Mouse (Mus musculus) C2C12 (cell line): ENCODE results near the gene Peli2. TPM values are rescaled to one million over a fixed set of nuclear protein-coding genes. Genes with fewer than 3 reads are reported as not detected.

Source experiments
- H3K27me3 ChIP-seq: one replicate; pipeline ENCODE4 v1.6.1; 2011; ENCODE audit not compliant: control insufficient read depth, insufficient read depth, insufficient read length
- H3K36me3 ChIP-seq: one replicate; pipeline ENCODE4 v1.6.1; 2011; ENCODE audit not compliant: control insufficient read depth, insufficient read depth
- H3K4me3 ChIP-seq: one replicate; pipeline ENCODE4 v1.5.1; 2011; ENCODE audit warnings: mild to moderate bottlenecking, control low read depth; ENCODE audit not compliant: poor library complexity, insufficient read depth, severe bottlenecking
- H3K79me2 ChIP-seq: one replicate; pipeline ENCODE4 v1.6.1; 2011; ENCODE audit not compliant: control insufficient read depth, insufficient read depth
- H3K79me3 ChIP-seq: one replicate; pipeline ENCODE4 v1.6.1; 2011; ENCODE audit warnings: low read depth, control low read depth
- H3ac ChIP-seq: one replicate; pipeline ENCODE3; 2011; ENCODE audit warnings: low read depth; ENCODE audit not compliant: control insufficient read depth, insufficient read length
- CEBPB ChIP-seq: IDR thresholded peaks from one replicate; pipeline ENCODE4 v1.6.1; 2011; ENCODE audit warnings: low read depth, mild to moderate bottlenecking, control low read depth, moderate library complexity
- CTCF ChIP-seq: IDR thresholded peaks from one replicate; pipeline ENCODE4 v1.5.1; 2011; ENCODE audit not compliant: control insufficient read depth, insufficient read depth, insufficient read length
- FOSL1 ChIP-seq: IDR thresholded peaks from one replicate; pipeline ENCODE4 v1.8.0; 2011; ENCODE audit warnings: mild to moderate bottlenecking, low read length; ENCODE audit not compliant: poor library complexity, insufficient read depth, severe bottlenecking
- MAX ChIP-seq: IDR thresholded peaks from one replicate; pipeline ENCODE4 v1.6.1; 2011; ENCODE audit warnings: mild to moderate bottlenecking, control low read depth
- MYOD1 ChIP-seq: IDR thresholded peaks from one replicate; pipeline ENCODE4 v1.6.1; 2011; ENCODE audit warnings: low read depth; ENCODE audit not compliant: control insufficient read depth, insufficient read length
- MYOG ChIP-seq: IDR thresholded peaks from one replicate; pipeline ENCODE4 v1.6.1; 2011; ENCODE audit not compliant: control insufficient read depth, insufficient read length; ENCODE audit errors: extremely low read depth
- USF1 ChIP-seq: IDR thresholded peaks from one replicate; pipeline ENCODE4 v1.6.1; 2011; ENCODE audit warnings: low read depth, mild to moderate bottlenecking, control low read depth, moderate library complexity
- polyA plus RNA-seq: library from polyadenylated mRNA; unstranded; fragments of >200 nt; fragmentation: generic; extraction: Trizol; gene quantifications from one replicate; pipeline ENCODE4 v1.2.1, GENCODE M21; 2012; ENCODE audit warnings: missing spikeins

Gene Peli2
- polyA plus RNA-seq, 1 experiment = 13.9 TPM

GRCm38 (mm10) chr14:48142696-48143095 lies 22.1 kb downstream of the Peli2 start:
- H3K27me3 ChIP-seq = no peaks in the 10 kb centered on the region
- TF ChIP-seq USF1 = no peak
- TF ChIP-seq CTCF = no peak
- no peak for TF ChIP-seq FOSL1
- TF ChIP-seq MYOG = no peak
- TF ChIP-seq MAX = no peak
- TF ChIP-seq CEBPB = no peak
- no peak for TF ChIP-seq MYOD1
- no peaks in the 10 kb centered on the region for H3K79me3 ChIP-seq
- no peaks in the 10 kb centered on the region for H3K79me2 ChIP-seq
- H3K4me3 ChIP-seq = no peak overlapping the region
- no peak overlapping the region for H3ac ChIP-seq
- no peaks in the 10 kb centered on the region for H3K36me3 ChIP-seq

DNA sequence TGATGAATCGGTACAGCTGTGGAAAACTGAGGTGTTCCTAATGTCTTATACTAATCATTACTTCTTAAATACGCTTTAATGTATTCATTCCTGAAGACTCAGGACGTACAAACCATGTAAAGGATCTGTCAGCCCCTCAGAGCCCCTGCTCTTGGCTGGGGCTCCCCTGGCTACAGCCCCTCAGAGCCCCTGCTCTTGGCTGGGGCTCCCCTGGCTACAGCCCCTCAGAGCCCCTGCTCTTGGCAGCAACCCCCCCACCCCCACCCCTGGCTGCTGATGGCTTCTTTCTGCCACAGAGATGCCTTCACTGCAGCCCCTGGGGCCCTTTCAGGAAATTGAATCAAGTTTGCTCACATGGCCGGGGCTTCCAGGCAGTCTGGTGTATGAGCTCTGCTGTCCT lies 22.5 kb downstream of the Peli2 start:
- Histone ChIP-seq H3K36me3 (no peaks in the 10 kb centered on the region), H3K27me3 (no peaks in the 10 kb centered on the region), H3K79me2 (no peaks in the 10 kb centered on the region), H3K4me3 (no peak overlapping the region), H3K79me3 (no peaks in the 10 kb centered on the region), H3ac (no peak overlapping the region)
- no peak for TF ChIP-seq FOSL1
- TF ChIP-seq CTCF = no peak
- TF ChIP-seq USF1 = no peak
- TF ChIP-seq MAX = no peak
- no peak for TF ChIP-seq CEBPB
- TF ChIP-seq MYOD1 = no peak
- TF ChIP-seq MYOG = no peak

- no peaks in the 10 kb centered on the region for H3K79me2 ChIP-seq
- no peaks in the 10 kb centered on the region for H3K36me3 ChIP-seq
- H3K79me3 ChIP-seq = no peaks in the 10 kb centered on the region
- H3K27me3 ChIP-seq = no peaks in the 10 kb centered on the region
- TF ChIP-seq MYOD1 (no peak), MYOG (no peak), CEBPB (no peak), FOSL1 (no peak), USF1 (no peak), MAX (no peak), CTCF (no peak)
- no peak overlapping the region for H3K4me3 ChIP-seq
- H3ac ChIP-seq = no peak overlapping the region
Observed at GRCm38 (mm10) chr14:48144330-48144729, 23.7 kb downstream of the Peli2 start.

- no peak for TF ChIP-seq MYOG
- no peak for TF ChIP-seq MAX
- TF ChIP-seq MYOD1 = no peak
- TF ChIP-seq CEBPB = no peak
- TF ChIP-seq CTCF = no peak
- no peak for TF ChIP-seq FOSL1
- no peak for TF ChIP-seq USF1
- H3K79me3 ChIP-seq = no peaks in the 10 kb centered on the region
- no peaks in the 10 kb centered on the region for H3K36me3 ChIP-seq
- no peak overlapping the region for H3K4me3 ChIP-seq
- H3K27me3 ChIP-seq = no peaks in the 10 kb centered on the region
- H3ac ChIP-seq = no peak overlapping the region
- no peaks in the 10 kb centered on the region for H3K79me2 ChIP-seq
Observed at GRCm38 (mm10) chr14:48147688-48148087, 27.1 kb downstream of the Peli2 start.

DNA sequence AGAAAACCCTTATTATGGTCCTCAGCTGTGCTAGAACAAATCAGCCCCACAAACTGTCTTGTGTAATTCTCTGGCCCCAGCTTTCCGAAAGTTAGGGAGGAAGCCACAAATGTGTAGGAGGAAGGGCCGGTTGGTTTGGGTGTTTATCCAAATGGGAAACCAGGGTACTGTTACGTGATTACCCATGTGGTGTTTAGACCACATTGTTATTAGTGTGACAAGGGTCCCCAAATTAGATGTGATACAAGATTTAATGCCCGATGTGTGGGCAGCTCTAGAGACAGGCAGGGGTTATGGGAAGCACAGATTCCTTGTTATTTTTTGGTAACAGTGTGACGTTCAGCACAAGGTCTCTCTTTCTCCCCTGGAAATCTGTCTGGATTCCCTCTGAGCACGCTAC lies 28.0 kb downstream of the Peli2 start:
- no peaks in the 10 kb centered on the region for H3K79me2 ChIP-seq
- no peak overlapping the region for H3ac ChIP-seq
- no peaks in the 10 kb centered on the region for H3K27me3 ChIP-seq
- H3K4me3 ChIP-seq = no peak overlapping the region
- TF ChIP-seq FOSL1 = no peak
- no peak for TF ChIP-seq CTCF
- TF ChIP-seq MYOG = no peak
- TF ChIP-seq MAX = no peak
- no peak for TF ChIP-seq USF1
- TF ChIP-seq MYOD1 = no peak
- no peak for TF ChIP-seq CEBPB
- H3K79me3 ChIP-seq = no peaks in the 10 kb centered on the region
- H3K36me3 ChIP-seq = no peaks in the 10 kb centered on the region

GRCm38 (mm10) chr14:48149351-48149750 lies 28.7 kb downstream of the Peli2 start:
- H3K36me3 ChIP-seq = no peaks in the 10 kb centered on the region
- no peak overlapping the region for H3K4me3 ChIP-seq
- TF ChIP-seq MAX (no peak), USF1 (no peak), CEBPB (no peak), MYOD1 (no peak)
- no peak overlapping the region for H3ac ChIP-seq
- H3K27me3 ChIP-seq = no peaks in the 10 kb centered on the region
- no peaks in the 10 kb centered on the region for H3K79me3 ChIP-seq
- no peaks in the 10 kb centered on the region for H3K79me2 ChIP-seq

DNA sequence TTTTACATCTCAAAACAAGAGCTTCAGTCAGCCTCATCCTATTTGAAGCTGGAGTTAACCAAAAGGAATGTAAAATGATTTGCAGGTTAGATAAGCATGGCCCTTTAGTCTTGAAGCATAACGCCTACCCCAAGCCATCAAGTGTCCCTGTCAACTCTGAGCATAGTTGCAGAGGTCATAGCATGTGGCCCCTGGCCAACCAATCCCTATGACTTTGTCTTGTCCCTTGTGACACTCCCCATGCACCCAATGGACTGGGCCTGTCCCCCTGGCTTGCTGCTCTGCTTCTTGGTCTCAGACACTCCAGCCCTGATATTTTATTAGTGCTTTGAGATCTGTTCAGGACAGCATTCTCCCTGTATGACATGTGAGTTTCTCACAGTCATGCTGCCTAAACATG lies 30.3 kb downstream of the Peli2 start:
- Histone ChIP-seq H3K36me3 (no peaks in the 10 kb centered on the region), H3K27me3 (no peaks in the 10 kb centered on the region), H3ac (no peak overlapping the region), H3K79me2 (no peaks in the 10 kb centered on the region), H3K79me3 (no peaks in the 10 kb centered on the region), H3K4me3 (no peak overlapping the region)
- no peak for TF ChIP-seq CEBPB
- TF ChIP-seq MYOG = no peak
- TF ChIP-seq FOSL1 = no peak
- no peak for TF ChIP-seq MAX
- TF ChIP-seq USF1 = no peak
- no peak for TF ChIP-seq MYOD1
- no peak for TF ChIP-seq CTCF
